Mouse (Mus musculus) spleen, postnatal 36 days (tissue): ENCODE measurements around the gene Commd4.
"Not testable (repeated sequence)": the region's sequence is repeated elsewhere in the genome, so short reads cannot be mapped to it uniquely, and the experiment has no call there.

Experiments used
- DNase-seq, 2 experiments: peaks; one replicate each; pipeline ENCODE4 v3.0.0; 2022; ENCODE audit warnings: low spot score in 2 of 2, mixed read lengths in 1 of 2

Gene Commd4

DNA sequence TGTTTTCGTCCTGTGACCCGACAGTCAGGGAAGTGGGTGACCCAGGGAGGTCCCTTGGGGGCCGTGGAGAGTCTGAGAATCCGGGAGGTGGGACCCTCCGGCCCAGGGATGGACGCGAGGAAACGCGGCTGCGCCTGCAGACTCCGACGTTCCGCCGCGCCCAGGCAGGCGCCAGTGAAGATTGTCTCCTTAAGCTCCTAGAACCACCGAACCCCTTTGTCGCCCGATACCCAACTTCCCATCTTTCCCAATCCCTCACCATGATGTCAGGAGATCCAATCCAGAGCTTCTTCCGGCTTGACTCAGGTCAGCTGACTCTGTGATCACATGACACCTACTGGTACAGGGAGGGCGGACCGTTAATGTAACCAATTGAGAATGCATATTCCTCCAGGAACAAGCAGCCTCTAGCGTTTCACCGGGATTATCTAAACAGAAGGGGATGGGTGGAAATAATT is at the start of gene Commd4:
Commd4 (minus strand) TSS at position 319 of the 458 bp plus-strand sequence.
- peak; percentile 81 to 86 for DNase-seq

DNA sequence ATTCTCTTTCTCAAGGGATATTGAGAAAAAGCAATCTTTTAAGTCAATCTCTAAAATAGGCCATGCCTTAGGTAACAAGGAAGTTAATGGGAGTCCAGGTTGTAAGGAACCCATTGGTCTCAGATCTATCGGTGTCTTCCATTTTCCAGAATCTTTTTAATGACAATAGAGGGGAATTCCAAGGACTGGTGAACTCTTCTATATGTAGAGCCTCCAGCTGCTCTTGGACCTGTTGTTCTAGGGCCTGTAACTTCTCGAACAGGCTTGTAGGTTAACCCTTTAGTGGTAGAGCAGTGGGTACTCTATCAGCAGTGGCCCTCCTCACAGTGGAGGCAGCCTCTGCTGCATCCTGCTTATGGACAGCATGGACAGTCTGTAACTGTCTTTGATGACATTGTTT is 48.8 kb upstream of the Commd4 start:
- no peak for DNase-seq

DNA sequence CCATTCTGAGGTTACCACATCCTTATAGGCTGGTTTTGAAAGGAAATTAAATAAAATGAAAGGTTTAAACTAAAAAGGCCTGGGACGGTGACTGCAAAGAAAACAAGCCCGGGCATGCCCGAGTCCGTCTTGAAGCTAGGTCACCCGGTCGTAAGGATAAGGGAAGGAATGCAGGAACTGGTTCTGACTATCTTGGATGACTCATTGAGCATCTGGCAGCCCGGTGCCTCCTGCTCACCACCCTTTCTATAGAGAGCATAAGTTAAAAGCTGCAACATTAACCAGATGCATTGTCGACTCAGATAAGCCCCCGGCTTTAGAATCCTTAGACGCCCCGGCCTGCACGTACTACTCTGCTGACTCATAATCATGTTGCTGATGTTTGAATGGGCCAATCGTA is 45.4 kb upstream of the Commd4 start:
- DNase-seq = not testable (repeated sequence)

DNA sequence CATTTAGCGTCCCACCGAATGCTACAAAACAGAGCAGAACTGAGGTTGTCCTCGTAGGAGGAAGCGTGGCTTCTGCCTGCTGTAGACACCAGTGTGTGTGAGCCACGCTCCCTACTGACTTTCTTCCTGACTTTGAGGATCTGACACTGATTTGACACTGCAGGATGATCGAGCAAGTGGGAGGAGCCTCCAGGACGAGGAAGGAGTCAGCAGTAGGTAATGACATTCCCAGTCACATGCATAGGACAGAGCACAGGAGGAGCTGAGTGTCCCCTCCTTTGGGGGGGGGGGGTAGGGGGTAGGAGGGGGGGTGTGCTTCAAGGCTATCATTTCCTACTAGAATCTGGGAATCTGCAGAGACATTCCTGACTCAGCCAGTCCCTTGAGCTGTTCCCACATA is 44.9 kb upstream of the Commd4 start:
- DNase-seq = no peak

DNA sequence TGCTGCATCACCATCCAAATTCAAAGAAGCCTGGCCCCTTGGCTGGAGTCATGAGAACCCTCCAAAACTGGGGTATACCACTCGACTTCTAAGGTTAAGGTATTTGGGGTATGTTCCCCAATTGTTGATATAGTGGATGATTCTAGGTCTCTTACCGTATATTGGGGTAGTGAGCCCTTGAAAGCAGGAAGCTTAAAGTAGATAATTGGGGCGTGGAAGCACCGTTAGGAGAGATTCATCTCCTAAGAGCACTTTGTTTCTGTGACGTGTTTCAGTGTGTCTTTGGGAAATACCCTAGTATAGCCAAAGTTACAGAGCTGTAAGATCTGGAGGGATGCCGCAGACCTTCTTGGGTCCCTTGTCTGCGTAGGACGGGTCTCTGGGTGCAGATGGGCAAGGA is 39.3 kb upstream of the Commd4 start:
- no peak for DNase-seq

DNA sequence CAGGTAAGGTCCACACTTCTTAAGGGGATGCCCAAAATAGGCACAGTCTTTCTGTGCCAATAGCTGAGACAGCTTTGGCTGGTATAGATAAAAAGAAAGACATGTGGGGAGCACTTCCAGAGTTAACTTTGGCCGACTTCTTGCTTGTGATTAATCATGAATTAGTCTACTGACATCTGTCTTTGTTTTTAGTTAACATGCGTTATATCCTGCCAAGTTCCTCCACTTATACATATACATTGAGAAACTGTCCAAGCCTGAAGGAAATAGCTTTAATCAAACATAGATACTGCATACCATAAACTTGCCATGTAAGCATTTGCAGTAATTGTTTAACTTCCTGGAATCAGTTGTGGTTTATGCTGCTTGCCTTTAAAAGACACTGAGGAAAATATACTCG is 38.6 kb upstream of the Commd4 start:
- DNase-seq = no peak

DNA sequence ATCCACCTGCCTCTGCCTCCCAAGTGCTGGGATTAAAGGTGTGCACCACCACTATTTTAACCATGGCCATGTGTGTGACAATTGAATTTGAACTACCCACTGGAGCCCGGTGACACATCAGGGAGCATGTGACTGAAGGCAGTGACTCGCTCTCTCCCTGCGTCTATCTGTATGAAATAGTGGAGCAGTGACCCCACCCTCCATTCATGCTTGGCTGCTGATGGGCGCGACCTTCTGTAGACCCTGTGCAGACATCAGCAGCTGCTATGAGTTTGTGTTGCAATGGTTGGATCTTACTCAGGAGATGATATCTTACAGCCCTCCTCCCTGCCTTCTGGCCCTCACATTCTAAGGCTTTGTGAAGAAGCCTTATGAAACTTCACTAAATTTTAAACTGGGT is 10.3 kb upstream of the Commd4 start:
- DNase-seq = no peak

DNA sequence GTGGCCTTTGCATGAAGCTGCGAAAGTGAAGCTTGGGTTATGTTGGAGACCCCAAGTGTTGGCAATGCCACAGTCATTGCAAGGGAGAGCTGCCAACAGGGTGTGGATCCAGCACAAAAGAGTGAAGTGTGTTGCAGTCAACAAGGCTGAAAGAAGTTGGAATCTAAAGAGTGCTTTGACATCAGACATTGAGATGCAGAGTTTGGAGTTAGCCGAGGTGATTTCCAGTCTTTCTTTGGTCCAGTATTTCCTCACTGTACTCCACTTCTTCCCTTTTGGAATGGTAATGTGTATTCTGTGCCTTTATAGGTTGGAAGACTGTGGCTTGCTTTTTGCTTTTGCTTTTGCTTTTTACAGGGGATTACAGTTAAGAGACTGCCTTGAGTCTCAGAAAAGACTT is 8.0 kb upstream of the Commd4 start:
- no peak for DNase-seq

DNA sequence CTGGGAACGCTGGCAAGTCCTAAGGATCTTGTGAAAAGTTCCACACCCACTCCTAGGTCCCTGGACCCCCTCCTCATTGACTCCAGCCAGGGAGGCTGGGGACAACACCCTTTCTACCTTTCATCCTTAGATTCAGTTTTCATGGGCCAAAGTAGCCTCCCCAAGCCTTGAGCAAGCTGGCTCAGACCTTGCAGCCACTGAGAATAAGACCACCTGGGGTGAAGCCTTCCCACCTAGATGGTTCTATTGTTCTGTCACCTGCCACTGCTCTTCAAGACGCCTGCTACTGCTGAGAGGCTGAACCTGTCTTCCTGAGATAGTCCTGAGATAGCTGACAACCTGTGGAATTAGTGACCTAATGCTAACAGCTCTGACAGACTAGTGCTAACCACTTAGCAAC is 5.0 kb upstream of the Commd4 start:
- no peak for DNase-seq

DNA sequence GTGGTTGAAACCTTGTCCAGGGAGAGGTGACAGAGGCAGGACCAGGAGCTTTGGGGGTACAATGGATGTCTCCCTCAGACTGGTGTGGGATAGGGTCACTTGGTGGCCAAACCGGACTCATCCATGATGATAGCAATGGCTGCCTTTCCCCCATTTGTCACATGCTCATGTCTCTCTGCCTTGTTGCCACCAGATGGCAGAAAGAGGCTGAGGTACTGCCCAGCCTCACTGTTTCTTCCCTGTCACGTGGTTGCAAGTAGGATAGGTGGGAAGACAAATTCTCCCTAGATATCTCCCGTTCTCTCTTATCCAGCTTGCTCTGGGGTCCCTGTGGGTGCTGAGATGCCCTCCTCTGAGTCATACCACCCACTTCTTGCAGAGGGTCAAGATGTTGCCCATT is 4.4 kb upstream of the Commd4 start:
- no peak for DNase-seq

DNA sequence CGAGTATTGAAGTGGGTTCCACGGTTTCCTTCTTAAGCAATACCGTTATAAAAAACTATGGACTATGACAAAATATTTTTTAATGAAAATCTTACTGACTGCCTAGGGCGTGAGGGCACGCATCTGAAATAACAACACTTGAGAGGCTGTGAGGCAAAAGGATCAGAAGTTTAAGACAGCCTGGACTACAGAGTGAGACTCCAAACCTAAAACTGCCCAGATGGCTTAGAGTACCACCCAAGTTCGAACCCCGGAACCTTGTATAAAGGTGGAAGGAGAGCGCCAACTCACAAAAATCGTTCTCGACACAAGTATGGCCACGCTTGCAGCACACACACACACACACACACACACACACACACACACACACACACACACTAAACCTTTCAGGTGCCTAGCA is 375 bp upstream of the Commd4 start:
- DNase-seq = no peak

DNA sequence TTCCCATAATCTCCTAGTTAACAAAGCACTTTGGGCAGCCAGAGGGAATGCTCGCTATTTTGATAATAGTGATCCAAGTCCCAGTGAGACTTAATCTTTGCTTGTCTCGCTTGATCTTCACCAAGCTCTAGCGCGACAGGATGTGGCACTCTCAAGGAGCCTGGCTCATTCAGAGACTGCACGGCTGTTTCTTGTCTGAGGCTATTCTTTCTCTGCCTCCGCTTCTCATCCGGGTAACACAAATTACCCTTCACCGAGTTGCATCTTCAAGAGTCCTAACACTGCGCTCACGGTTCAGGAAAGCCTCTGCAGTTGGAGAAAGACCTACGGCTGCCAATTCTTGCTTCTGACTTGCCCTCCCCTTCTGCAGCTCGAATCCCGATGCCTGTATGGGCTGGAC is 632 bp downstream of the Commd4 start:
- DNase-seq = no peak

DNA sequence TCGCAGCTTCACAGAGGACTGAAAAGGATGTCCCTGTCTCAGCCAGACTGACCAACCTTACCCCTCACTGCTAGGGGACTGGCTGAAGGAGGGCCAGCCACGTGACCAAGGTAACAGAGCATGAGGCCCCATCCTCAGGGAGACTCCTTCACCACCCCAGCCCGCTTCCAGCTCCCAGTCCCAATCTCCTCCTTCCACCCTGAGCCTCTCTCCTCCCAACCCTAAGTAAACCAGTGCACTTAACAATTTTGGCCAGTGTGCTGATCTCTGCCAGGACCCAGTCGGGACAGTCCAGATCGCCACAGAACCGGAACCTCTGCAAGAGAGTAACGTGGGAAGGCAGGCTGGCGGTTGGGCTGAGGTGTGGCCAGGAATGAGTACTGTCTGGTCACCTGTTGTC is 1.3 kb downstream of the Commd4 start:
- DNase-seq = no peak

DNA sequence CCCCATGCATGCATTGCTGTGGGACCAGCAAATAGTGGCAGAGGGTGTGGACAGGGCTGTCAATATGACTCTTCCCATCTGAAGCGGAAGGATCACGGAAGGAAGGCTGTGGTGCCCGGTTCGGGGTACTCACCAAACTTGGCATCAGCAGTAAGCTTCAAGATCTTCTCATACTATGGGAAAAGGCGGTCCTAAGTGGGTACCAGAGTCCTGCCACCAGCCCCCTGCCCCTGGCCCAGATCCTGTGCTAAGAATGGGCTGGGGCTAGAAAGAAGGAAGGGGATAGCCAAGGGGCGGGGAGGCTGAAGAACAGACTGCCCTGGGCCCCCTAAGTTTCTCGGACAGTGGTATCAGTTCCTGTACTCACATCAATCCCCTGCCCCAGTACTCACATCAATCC is 1.7 kb downstream of the Commd4 start:
- no peak for DNase-seq

DNA sequence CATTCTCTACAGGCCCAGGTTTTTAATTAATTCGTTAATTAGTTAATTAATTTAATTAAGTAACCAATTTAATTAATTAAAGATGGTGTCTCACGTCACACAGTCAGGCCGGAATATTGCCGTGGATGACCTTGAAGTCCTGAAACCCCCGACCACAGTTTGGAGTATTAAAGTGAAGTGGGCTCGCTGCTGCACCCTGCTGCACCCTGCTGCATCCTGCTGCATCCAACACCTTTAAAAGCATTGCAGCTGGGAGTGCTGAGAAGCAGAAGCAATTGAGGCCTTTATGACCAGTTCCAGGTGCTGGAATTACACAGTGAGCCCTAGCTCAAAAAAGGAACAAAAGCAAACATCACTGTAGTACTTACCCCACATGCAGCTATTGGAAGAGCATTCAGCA is 5.8 kb downstream of the Commd4 start:
- DNase-seq = no peak

DNA sequence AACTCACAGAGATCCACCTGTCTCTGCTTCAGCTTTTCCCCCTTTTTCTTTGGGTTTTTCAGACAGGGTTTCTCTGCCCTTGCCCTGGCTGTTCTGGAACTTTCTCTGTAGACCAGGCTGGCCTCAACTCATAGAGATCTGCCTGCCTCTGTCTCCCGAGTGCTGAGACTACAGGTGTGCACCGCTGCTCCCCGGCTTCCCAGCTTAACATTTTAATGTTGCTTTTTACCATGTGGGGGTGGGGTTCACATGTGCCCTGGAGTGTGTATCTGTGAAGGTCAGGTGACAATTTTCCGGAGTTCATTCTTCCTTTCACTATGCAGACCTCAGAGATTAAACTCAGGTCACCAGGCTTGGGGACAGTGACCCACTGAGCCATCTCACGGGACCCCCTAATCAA is 7.9 kb downstream of the Commd4 start:
- DNase-seq = no peak

DNA sequence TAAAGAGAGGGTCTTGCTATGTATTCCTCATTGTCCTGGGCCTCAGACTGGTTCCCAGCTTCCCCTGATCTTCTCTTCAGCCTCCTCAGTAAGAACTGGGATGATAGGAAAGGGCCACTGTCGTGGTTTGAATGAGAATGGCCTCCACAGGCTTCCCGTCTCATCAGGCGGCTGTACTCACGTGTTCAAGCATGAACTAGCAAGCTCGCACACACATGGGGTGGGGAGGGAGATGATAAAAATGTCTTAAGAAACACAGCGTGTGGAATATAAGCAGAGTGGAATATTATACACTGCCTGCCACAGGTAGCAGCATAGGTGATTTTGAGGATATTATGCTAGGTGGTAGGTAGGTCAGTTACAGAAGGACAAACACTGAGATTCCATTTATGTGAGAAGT is 9.1 kb downstream of the Commd4 start:
- no peak for DNase-seq

DNA sequence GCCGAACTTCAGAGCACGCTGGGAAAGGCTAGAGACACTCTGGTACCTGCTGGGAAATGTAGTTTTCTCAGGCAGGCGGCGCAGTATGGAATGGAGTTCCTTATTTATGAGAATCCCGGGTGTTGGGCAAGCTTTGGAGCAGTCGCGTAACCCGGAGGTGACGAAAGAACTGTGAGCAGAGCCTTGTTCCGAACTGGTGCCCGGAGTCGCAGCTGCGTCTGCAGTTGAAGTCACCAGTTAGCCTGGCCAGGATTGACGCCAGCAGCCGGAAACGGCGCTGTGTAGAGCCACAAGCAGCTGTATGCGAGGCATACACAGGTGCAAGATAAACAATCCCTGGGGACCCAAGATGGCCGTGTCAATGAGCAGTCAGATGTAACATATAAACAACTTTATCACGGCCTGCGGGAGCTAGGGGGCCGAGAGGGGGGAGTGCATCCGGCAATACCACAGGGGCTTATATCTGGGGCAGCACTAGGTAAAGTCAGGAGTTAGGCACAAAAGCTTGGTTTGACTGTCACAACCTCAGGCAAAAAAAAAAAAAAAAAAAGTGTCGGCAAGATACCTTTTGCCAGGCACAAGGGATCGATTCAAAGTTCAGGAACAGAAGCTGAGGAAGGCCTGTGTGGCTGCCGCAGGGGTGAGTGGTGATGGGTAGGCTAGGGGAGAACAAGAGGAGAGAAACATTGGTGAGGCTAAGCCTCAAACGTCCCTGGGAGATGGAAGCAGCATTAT is 9.8 kb downstream of the Commd4 start, which contains the start of gene Neil1:
Neil1 (minus strand) TSS at position 162 of the 735 bp plus-strand sequence.
- peak; percentile 79 to 83 for DNase-seq

DNA sequence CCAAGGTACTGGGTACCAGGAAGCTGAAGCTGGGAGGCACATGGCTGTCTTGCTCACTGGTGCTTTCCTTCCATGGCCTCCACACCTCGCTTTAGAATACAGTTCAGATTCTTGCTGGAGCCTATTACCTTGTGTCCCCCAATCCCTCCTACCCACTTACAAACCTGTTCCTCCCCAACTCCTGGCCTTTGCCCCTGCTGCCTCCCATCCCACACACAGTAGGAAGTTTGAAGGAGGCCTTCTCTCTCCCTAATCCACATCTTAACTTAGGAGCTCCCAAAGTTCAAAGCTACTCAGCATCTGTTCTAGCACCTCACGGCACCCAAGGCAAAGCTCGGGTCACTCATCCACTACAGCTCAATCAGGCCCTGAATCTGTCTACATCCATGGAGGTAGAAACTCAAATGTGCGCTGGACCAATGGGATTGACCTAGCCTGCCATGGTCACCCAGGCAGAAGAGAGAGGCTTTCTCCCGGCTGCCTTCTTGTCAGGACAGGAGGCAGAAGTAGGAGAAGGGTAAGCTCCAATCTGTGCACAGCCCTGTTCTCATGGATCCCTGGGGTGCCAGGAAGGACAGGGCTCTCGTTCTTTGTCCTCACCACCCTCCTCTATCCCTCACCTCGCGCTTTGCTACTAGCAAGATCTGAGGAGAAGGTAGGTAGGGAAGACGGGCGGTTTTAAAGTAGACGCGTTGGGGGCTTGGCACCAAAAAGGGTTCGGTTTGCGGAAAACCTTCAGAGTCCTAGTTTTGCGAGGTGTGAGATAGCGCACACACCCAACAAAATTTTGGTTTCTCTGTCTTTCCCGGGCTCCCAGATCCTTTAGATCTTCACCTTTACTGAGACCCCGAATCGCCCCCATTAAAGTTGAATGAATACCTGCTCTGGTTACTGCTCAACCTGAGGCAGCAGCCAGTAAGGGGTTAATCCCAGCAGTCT is 10.7 kb downstream of the Commd4 start:
- DNase-seq = no peak

DNA sequence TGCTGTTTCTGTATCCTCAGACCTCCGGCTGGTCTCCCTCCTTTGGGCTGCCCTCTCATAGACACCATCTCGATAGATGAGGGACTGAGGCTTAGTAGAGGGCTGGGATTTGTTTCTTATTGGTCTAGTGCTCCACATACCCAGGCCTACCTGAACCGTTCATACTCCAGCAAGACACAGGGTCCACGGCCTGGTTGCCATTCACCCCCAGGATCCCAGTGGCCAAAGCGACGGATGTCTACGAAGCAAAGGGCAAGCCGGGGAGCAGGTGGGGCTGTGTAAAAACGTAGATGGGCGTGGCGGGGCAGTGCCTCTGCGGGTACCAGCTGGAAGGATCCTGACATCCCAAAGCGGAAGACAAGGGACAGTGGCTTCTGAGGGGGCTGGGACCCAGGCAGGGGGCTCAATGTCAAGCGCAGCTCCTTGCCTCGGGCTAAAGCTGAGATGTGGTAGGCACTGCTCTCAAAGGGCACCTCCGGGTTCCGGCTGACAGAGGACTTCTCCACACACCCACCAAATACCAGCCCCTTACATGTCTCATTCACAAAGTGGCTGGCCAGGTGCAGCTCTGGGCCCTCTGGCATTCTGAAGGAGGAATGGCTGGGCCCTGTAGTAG is 11.6 kb downstream of the Commd4 start:
- DNase-seq = no peak

DNA sequence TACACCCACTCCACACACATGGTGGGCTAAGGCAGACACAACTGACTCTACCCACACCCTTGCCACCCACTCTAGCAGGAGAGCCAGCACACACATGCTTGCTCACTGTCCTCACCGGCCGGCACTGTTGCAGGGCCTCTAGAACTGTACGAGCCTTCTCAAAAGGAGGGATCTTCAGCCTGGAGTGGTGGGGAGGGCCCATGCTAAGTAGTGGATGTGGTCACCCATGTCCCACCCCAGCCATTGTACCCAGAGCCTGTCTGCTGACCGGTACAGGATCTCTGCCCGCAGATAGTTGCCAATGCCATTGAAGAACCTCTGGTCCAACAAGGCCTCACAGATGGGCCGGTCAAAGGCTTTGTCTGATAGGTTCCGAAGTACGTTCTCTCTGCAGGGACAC is 13.3 kb downstream of the Commd4 start:
- DNase-seq = no peak

DNA sequence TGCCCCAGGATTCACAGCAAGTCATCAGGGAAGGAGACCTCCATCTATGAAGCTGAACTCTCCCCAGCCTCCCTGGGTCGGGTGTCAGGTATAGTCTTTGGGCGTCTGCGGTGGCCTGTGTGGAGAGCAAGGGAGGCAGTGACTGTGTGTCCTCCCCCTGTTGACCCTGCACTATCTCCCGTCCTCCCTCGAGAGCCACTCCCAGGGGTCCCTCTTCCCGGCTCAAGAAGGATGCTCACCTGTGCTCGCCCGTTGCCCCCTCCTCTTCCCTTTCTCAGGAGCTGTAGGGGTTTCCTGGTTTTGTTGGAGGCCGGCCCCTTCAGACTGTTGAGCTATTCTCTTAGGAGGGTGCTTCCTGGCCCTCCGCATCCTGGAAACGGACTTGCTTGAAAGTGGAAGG is 14.9 kb downstream of the Commd4 start:
- DNase-seq = no peak
